Mouse (Mus musculus) forebrain, embryonic 13.5 days (tissue): ENCODE data around the gene Tmco1. TPM values are rescaled to one million over a fixed set of nuclear protein-coding genes. Genes with fewer than 3 reads are reported as not detected.

ENCODE experiments used
- ATAC-seq: fragments of 200-750 bp; cut with Nextera tagmentation; 2 replicates; pipeline ENCODE4 v1.8.0; 2017
- H3K27ac ChIP-seq: fragments of 300-500 bp; sonication (generic); 2 replicates; pipeline ENCODE4 v1.5.1; 2015; ENCODE audit warnings: inconsistent platforms, mild to moderate bottlenecking, moderate library complexity
- H3K27me3 ChIP-seq: fragments of 300-500 bp; sonication (generic); 2 replicates; pipeline ENCODE4 v1.6.1; 2015; ENCODE audit warnings: mild to moderate bottlenecking, inconsistent platforms
- H3K36me3 ChIP-seq: fragments of 300-500 bp; sonication (generic); 2 replicates; pipeline ENCODE4 v1.6.1; 2015; ENCODE audit warnings: mild to moderate bottlenecking, inconsistent platforms; ENCODE audit not compliant: poor library complexity, severe bottlenecking
- H3K4me1 ChIP-seq: fragments of 300-500 bp; sonication (generic); 2 replicates; pipeline ENCODE4 v1.6.1; 2015; ENCODE audit warnings: inconsistent platforms
- H3K4me2 ChIP-seq: fragments of 300-500 bp; sonication (generic); 2 replicates; pipeline ENCODE4 v1.6.1; 2015; ENCODE audit warnings: inconsistent platforms, mild to moderate bottlenecking, moderate library complexity
- H3K4me3 ChIP-seq: fragments of 300-500 bp; sonication (generic); 2 replicates; pipeline ENCODE4 v1.5.1; 2015; ENCODE audit warnings: mild to moderate bottlenecking, inconsistent platforms
- H3K9ac ChIP-seq: fragments of 300-500 bp; sonication (generic); 2 replicates; pipeline ENCODE4 v1.6.1; 2015; ENCODE audit warnings: mild to moderate bottlenecking, inconsistent platforms
- H3K9me3 ChIP-seq: fragments of 300-500 bp; sonication (generic); replicated peaks from 2 replicates; pipeline ENCODE4 v1.6.1; 2016; ENCODE audit warnings: inconsistent platforms
- WGBS: fragments of 180-500 bp; shearing (Covaris S2); methylation state at CpG from one replicate; pipeline ENCODE4 v1.1.7; 2015; 5-methylcytosine and 5-hydroxymethylcytosine counted together
- polyA plus RNA-seq: library from polyadenylated mRNA; unstranded; fragments of >200 nt; fragmentation: Nextera tagmentation; extraction: Ambion mirVana; gene quantifications from 2 replicates; pipeline ENCODE4 v1.2.1, GENCODE M21; 2015

Gene Tmco1
- 73.7 and 74.1 TPM in 2 replicates for polyA plus RNA-seq

DNA sequence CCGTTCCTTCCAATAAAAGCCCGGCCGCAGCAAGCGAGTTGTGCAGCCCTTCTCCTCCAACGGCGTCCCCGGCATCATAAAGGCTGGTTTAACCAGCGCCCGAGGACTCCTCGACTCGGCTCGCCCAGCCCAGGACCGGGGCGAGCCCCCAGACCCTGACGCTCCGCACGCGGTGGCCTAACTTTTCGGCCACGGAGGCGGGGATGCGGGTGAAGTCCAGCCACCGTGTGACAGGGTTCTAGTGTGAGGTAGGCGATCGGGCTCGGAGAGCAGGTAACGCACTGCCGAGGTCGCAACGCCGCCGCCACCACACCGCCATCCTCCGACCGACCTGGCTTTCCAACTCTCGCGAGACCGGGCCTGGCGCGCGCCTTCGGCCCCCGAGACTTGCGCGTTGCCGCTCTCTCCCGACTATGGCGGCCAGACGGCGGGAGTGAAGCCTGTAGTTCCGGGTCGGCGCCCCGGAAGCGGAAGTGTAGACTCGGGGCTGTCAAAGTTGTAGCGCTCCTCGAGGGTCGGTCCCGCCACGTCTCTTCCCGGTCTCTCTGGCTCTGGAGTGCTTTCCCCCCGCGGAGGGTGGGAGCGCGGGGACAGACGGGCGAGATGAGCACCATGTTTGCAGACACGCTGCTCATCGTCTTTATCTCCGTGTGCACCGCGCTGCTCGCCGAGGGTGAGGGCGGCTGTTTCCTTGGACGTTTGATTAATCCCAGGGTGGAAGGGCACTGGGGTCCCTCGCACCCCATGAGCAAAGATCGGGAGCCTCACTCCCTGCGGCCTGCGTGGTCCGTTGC is at the start of gene Tmco1:
Gene Tmco1 (plus strand): TSS at position 118 of the 794 bp plus-strand sequence.
- H3K9me3 ChIP-seq, result no peaks in the 10 kb centered on the region
- WGBS, result under 1% methylated on average over 82 of the region's 82 CpGs
- H3K27me3 ChIP-seq, result no peaks in the 10 kb centered on the region
- H3K4me1 ChIP-seq, result peaks cover 12% of the 10 kb centered on the region
- peak; percentile 99 for ATAC-seq
- H3K4me2 ChIP-seq, result peak within 1 kb of the TSS; percentile 87
- H3K4me3 ChIP-seq, result peak within 1 kb of the TSS; percentile 72
- peak within 1 kb of the TSS; percentile 89 for H3K27ac ChIP-seq
- peak within 1 kb of the TSS; percentile 89 for H3K9ac ChIP-seq
- H3K36me3 ChIP-seq, result peaks cover 12% of the 10 kb centered on the region

DNA sequence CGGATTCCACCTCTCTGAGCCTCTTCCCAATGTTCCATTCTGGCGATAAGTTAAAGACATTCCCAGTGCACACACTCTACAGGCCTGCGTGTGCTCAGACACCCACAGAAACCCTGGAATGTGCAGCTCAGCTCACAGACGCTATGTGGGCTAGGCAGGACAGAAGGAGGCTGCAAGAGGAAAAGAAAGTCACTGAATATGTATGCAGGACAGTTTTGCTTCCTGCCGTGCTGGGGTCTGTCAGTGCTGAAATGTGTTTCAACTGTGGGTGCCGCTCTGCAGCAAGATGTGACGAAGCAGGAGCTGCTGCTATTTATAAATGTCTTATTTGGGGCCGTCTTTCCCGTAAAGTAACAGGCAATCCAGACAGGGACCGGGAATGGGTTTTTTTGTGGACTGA is 48.5 kb upstream of the Tmco1 start:
- Histone ChIP-seq H3K36me3 (no peaks in the 10 kb centered on the region), H3K9ac (no peak overlapping the region), H3K4me3 (no peak overlapping the region), H3K4me2 (no peak overlapping the region), H3K9me3 (no peaks in the 10 kb centered on the region), H3K4me1 (peaks cover 5% of the 10 kb centered on the region), H3K27ac (no peak overlapping the region), H3K27me3 (no peaks in the 10 kb centered on the region)
- WGBS, result 82% methylated on average over 10 of the region's 10 CpGs
- ATAC-seq, result peak; percentile 30; the same call in 1 of the 2 replicates

DNA sequence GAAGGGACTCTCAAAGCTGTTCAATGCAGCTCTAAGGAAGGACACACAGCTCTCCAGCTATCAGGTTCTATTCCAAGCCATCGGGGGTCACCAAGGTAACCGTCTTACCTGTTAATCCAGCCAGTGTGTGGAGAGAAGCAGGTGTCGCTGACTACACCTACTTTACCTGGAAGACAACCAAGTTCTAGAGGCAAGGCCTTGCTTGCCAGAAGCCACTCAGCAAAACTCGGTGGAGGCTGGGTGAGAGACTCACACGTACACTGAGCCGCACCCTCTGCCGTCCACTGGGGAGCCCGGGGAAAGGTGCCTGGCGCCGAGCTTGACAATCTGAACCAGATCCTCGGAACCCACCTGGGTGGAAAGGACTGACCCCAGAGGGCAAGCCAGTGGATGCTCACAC is 46.4 kb upstream of the Tmco1 start:
- no peak for ATAC-seq
- H3K9ac ChIP-seq, result no peak overlapping the region
- 94% methylated on average over 11 of the region's 11 CpGs for WGBS
- H3K9me3 ChIP-seq, result no peaks in the 10 kb centered on the region
- no peak overlapping the region for H3K27ac ChIP-seq
- 0 out of 2 replicates have a peak, but pooled peaks cover 6% of the 10 kb centered on the region for H3K36me3 ChIP-seq
- no peaks in the 10 kb centered on the region for H3K27me3 ChIP-seq
- H3K4me3 ChIP-seq, result no peak overlapping the region
- no peak overlapping the region for H3K4me2 ChIP-seq
- peaks cover 5% of the 10 kb centered on the region; the same call in 1 of the 2 replicates for H3K4me1 ChIP-seq

DNA sequence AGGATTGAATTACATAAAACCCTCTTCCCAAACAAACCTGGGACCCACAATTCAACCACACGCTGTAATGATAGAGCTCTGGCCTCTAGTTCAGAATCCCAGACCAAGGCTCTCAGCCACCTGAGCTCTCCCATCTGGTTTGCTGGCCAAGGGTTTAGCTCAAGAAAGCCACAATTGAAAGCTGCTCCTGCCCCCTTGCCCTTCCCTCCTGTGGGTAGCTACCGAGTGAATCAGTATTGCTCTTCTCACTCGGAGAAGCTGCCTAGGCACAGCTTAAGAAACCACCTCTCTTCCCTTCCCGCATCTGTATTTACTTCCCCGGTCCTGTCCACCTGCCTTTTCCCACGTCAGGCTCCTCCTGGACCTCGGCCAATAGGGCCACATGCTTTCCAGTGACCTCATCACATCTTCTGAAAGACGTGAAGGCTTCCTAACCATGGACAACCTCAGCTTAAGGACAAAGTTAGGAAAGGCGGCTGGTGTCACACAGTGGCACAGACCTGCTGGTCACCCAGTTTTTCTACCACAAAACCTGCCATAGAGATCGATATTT is 45.6 kb upstream of the Tmco1 start:
- Histone ChIP-seq H3K9ac (no peak overlapping the region), H3K9me3 (no peaks in the 10 kb centered on the region), H3K4me1 (peaks cover 5% of the 10 kb centered on the region; the same call in 1 of the 2 replicates), H3K4me2 (no peak overlapping the region), H3K36me3 (0 out of 2 replicates have a peak, but pooled peaks cover 6% of the 10 kb centered on the region), H3K4me3 (no peak overlapping the region), H3K27ac (no peak overlapping the region), H3K27me3 (no peaks in the 10 kb centered on the region)
- no peak for ATAC-seq
- 80% methylated on average over 10 of the region's 10 CpGs for WGBS

DNA sequence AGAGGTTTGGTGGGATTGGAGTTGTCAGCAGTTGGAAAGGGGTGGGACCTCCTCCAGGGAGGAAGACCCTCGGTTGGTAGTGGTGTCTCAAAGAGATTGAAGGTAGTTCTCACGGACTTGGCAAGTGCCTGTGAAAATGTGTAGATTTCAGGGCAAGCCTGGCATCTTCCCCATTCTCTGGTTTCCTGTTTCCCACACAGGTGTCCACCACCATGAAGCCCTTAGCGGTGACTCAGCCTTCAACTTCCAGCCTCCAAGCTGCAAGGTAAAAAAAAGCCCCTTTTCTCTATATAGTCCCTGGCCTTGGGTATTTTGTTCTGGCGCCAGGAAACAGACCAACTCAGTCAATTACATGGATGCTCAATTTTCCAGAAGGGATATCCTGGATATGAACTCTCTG is 42.8 kb upstream of the Tmco1 start:
- H3K36me3 ChIP-seq, result 0 out of 2 replicates have a peak, but pooled peaks cover 6% of the 10 kb centered on the region
- no peak overlapping the region for H3K9ac ChIP-seq
- no peak overlapping the region for H3K4me3 ChIP-seq
- ATAC-seq, result no peak
- H3K4me1 ChIP-seq, result peaks cover 21% of the 10 kb centered on the region
- no peak overlapping the region for H3K4me2 ChIP-seq
- H3K27me3 ChIP-seq, result no peaks in the 10 kb centered on the region
- 94% methylated on average over 4 of the region's 4 CpGs for WGBS
- no peaks in the 10 kb centered on the region for H3K9me3 ChIP-seq
- H3K27ac ChIP-seq, result no peak overlapping the region

DNA sequence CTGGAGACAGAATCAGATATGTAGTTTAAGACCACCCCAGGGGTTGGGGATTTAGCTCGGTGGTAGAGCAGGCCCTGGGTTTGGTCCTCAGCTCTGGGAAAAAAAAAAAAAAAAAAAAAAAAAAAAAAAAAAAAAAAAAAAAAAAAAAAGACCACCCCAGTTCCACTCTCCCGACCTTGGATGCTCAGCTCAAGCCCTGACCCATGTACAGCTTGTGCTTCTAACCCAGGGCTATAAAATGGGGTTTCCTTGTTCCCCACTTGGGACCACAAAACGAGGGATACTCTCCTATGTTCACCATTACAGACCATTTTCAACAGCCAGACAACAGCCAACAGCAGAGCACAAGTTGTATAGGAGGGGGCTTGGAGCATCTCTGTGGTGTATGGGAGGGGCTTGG is 41.5 kb upstream of the Tmco1 start:
- Histone ChIP-seq H3K9ac (no peak overlapping the region), H3K4me1 (peaks cover 35% of the 10 kb centered on the region), H3K27me3 (no peaks in the 10 kb centered on the region), H3K27ac (no peak overlapping the region), H3K36me3 (0 out of 2 replicates have a peak, but pooled peaks cover 6% of the 10 kb centered on the region), H3K4me2 (no peak overlapping the region), H3K9me3 (no peaks in the 10 kb centered on the region), H3K4me3 (no peak overlapping the region)
- no peak for ATAC-seq
- WGBS, result 74% methylated on average over 3 of the region's 3 CpGs

DNA sequence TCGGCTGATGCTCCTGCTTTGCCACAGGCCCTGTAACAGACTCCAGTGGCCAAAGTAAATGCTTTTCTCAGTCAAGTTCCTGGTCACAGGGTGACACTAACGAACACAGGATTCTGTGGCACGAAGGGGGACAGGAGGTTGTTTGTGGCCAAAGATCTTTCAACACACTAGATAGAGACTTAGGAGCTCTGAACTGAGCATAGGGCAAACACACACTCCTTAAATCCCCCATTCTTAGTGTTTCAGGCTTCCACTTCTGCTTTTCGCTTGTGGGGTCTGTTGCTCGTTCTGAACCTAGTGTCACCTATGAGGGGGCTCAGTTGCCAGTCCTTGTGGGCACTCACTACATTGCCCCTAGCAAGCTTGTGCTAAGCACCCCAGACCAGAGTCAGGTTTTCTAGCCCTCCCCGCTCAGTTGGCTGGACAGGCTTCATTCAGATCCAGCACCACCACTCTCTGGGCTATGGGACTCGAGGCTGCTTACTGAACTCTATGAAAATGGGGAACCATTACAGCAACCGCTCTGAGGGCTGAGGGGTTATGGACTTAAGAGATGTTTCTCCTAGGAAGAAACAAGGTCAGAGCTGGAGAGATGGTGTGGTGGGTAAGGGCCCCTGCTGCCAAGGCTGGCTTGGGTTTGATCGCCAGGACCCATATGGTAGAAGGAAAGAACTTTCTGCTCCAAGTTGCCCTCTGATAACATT is 39.7 kb upstream of the Tmco1 start:
- H3K9me3 ChIP-seq, result no peaks in the 10 kb centered on the region
- H3K4me3 ChIP-seq, result no peak overlapping the region
- ATAC-seq, result no peak
- H3K36me3 ChIP-seq, result 0 out of 2 replicates have a peak, but pooled peaks cover 6% of the 10 kb centered on the region
- H3K4me2 ChIP-seq, result no peak overlapping the region
- H3K9ac ChIP-seq, result no peak overlapping the region
- WGBS, result 89% methylated on average over 9 of the region's 9 CpGs
- no peak overlapping the region for H3K27ac ChIP-seq
- H3K4me1 ChIP-seq, result peaks cover 40% of the 10 kb centered on the region
- no peaks in the 10 kb centered on the region for H3K27me3 ChIP-seq

DNA sequence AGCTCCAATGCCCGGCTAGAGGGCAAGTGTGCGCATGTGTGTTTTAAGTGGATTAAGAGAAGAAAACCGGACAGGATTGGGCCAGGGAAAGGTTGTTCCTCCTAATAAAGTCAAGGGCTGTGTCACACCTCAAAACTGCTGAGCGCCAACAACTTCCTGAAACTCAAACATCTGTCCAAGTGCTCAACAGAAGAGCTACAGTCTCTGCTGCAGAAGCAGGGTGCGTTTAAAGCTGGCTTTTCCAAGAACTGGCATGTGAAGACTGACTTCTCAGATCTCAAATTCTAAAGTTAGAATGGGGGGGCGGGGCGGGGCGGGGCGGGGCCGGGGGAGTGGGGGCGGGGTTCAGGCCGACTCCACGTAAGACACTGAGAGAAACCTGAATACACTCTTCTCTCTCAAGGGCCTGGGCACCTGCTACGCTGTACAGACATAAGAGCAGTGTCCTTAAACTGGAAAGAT is 38.8 kb upstream of the Tmco1 start:
- H3K27me3 ChIP-seq, result no peaks in the 10 kb centered on the region
- H3K4me3 ChIP-seq, result no peak overlapping the region
- H3K4me1 ChIP-seq, result peaks cover 48% of the 10 kb centered on the region
- WGBS, result 38% methylated on average over 14 of the region's 14 CpGs
- H3K9ac ChIP-seq, result no peak overlapping the region
- H3K9me3 ChIP-seq, result no peaks in the 10 kb centered on the region
- peak overlapping the region; percentile 58 for H3K4me2 ChIP-seq
- H3K36me3 ChIP-seq, result 0 out of 2 replicates have a peak, but pooled peaks cover 6% of the 10 kb centered on the region
- H3K27ac ChIP-seq, result peak overlapping the region; percentile 52
- ATAC-seq, result no peak; the same call in 1 of the 2 replicates

DNA sequence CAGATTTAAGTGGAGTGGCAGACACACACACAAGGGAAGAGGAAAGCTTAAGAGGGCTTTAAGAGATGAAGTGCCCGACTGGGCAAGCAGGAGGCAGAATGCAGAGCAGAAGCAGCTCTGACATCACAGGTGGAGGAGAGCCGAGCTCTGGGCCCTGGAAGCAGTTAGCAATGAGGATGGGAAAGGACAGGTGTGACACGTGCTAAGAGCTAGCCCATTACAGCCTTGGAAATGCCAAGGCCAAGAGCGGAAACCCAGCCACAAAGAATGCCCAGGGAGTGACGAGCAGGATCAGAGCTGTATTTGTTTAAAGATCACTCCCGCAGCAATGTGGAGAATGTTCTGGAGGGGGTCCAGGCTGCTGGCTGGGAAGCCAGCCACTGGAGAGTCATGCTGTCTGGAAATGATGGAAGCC is 38.3 kb upstream of the Tmco1 start:
- peak; percentile 48 for ATAC-seq
- 14% methylated on average over 6 of the region's 6 CpGs for WGBS
- H3K27me3 ChIP-seq, result no peaks in the 10 kb centered on the region
- H3K9me3 ChIP-seq, result no peaks in the 10 kb centered on the region
- peak overlapping the region; percentile 52 for H3K27ac ChIP-seq
- H3K4me3 ChIP-seq, result no peak overlapping the region
- 0 out of 2 replicates have a peak, but pooled peaks cover 9% of the 10 kb centered on the region for H3K36me3 ChIP-seq
- no peak overlapping the region; the same call in 1 of the 2 replicates for H3K9ac ChIP-seq
- peak overlapping the region; percentile 58 for H3K4me2 ChIP-seq
- H3K4me1 ChIP-seq, result peaks cover 49% of the 10 kb centered on the region

DNA sequence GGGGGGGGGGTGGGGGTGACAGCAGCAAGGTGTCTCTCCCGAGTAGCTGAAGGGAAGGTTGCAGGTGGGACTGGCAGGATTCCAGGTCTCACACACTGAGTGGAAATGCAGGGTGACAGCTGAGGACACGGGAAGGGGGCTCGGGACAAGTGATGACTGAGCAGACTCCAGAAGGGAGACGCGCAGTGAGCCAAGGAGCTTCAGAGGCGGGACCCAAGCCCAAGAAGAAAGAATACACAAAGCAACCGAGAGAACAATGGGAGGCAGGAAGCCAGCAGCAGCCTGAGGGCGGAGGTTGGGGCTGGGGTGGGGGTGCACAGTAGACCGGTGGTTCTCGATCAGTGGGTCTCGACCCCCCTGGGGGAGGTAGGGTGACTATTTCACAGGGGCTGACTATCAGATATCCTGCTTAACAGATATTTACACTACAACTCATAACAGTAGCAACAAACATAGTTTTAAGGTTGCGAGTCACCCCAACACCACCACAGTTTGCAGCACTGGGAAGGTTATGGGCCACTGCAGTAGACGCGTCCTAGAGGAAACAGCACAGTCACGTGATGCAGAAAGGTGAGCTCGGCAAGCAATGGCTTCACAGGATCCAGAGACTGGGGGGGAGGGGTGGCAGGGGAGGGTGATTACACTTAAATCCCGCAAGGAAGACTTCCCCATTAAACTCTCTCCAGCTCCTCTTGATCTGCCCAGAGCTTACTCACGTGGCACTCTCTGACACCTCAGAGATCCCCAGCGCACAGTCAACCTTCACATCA is 37.7 kb upstream of the Tmco1 start:
- Histone ChIP-seq H3K4me3 (peak overlapping the region; percentile 6), H3K9me3 (no peaks in the 10 kb centered on the region), H3K27ac (peak overlapping the region; percentile 52), H3K9ac (peak overlapping the region; percentile 47; the same call in 1 of the 2 replicates), H3K27me3 (no peaks in the 10 kb centered on the region), H3K36me3 (0 out of 2 replicates have a peak, but pooled peaks cover 5% of the 10 kb centered on the region), H3K4me2 (peak overlapping the region; percentile 58), H3K4me1 (peaks cover 49% of the 10 kb centered on the region)
- WGBS, result 6% methylated on average over 19 of the region's 19 CpGs
- ATAC-seq, result peak; percentile 72

DNA sequence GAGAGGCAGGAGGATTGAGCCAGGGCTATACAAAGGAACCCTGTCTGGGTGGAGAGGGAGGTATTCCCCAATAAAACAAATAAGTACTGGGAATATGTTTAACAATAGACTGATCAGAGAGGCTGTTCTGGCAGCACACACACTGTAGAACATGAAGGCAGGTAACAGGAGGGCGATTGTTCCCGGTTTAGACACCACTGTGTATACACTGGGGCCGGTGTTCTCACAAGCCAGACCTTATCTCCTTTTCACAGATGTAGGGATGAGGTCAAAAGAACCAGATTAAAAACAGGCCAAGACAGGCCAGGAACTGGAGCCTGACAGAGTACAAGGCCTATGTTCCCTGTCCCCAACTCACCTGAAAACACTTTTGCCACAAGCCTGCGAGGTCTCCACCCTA is 36.9 kb upstream of the Tmco1 start:
- H3K36me3 ChIP-seq, result 0 out of 2 replicates have a peak, but pooled peaks cover 5% of the 10 kb centered on the region
- H3K4me3 ChIP-seq, result no peak overlapping the region
- no peaks in the 10 kb centered on the region for H3K9me3 ChIP-seq
- peak overlapping the region; percentile 52; the same call in 1 of the 2 replicates for H3K27ac ChIP-seq
- no peak overlapping the region for H3K9ac ChIP-seq
- H3K4me2 ChIP-seq, result peak overlapping the region; percentile 58
- H3K27me3 ChIP-seq, result no peaks in the 10 kb centered on the region
- ATAC-seq, result peak; percentile 36
- H3K4me1 ChIP-seq, result peaks cover 49% of the 10 kb centered on the region
- 33% methylated on average over 4 of the region's 4 CpGs for WGBS
